Mouse (Mus musculus): Measurements from ENCODE around the gene Mpc1.

The Mpc1 gene

DNA sequence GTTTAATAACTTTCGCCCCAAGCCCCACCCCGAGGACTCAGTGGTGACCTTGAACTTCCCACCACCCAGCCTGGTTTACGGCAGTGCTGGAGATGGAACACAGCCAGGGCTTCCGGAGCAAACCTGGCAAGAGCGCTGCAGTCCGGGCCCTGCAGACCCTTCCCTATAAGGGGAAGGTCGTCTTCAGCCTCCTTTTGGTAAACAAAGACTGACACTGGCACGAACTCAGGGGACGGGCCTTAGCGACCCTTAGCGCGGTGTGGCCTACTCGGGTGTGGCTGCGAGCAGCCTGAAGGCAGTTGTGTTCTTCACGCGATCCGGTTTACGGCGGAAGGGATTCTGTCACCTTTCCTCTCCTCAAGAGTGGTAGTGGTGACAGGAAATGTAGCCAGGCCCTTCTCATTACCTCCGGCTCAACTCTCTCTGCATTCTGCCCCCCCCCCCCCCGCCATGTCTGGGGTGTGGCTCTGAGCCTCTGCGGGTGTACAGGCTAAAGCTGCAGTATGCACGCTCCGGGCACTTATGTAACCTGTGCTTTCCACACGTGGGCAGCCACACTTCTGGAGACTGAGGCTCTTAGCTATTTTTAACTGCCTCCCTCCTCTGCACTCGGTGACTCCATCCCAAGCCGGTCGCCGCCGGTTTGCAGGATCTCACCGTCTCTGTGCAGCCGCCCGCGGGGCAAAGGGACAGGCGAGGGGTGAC lies at the start of gene Mpc1:
Gene Mpc1 (plus strand): TSS at position 84 of the 705 bp plus-strand sequence.
- peak; percentile 55 for DNase-seq (ENCODE audit: low spot score)

DNA sequence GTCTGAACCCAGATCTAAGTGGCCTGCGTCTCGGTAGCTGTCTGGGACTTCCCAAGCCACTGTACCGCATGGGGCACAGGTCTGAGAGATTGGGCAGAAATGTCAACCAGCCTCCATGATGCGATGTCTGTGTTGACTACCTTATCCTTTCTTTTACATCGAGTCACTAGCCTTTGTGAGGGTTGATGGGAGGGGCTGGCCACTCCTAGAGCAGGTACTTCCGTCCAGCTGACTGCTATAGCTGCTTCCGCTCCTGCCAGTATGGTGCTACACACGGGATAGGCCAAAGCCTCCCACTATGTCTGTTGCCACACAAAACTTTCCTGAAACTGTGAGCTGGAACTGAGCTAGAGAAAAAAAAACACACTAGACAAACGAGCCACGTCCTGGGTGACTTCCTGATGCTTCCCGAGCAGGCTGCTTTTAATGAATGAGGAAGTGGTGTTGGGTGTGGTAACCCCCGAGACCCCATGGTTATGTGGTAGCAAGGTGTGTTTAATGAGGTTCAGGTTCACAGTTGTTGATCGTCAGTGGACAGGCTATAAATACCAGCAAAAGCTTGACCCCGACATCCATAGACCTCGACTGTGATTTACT lies 49.0 kb upstream of the Mpc1 start:
- no peak for DNase-seq (ENCODE audit: low spot score)

DNA sequence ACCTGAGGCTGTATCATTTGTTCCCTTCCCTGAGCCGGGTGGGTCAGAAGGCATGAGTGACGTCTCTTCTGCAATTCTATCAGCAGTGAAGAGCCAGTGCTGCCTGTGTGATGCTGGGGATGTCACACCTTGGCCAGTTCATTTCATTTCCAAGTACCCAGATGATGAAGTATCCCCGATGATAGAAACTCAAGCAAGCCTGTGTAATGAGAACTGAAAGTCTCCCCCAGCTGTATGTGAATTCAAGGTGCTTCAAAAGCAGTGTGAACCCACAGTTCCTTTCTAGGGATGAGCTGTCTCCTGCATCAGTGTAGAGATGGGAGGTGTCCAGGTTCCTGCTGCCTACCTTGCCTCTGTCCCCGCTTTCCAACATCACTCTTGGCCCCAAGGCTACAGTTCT lies 48.2 kb upstream of the Mpc1 start:
- DNase-seq (ENCODE audit: low spot score), result no peak

DNA sequence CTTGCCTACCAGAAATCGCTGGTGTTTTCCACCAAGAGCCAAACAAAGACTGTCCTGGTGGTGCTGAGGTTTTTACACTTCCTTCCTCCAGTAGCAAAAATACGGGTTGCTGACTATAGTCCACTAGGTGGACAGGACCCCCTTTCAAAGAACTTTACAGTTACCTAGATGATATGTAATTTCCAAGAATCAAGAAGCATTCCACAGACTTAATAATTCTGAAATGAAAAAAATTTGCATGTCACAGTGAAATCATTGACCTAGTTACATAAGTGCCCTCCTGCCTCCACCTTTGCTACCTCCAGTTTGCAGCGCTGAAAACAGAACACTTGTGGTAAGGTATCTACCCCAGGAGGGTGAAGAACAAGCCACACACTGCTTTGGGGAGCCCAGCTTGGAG lies 47.0 kb upstream of the Mpc1 start, which contains the start of gene Ccr6:
Gene Ccr6 (plus strand): TSS at position 301 of the 400 bp plus-strand sequence.
- DNase-seq (ENCODE audit: low spot score), result no peak

DNA sequence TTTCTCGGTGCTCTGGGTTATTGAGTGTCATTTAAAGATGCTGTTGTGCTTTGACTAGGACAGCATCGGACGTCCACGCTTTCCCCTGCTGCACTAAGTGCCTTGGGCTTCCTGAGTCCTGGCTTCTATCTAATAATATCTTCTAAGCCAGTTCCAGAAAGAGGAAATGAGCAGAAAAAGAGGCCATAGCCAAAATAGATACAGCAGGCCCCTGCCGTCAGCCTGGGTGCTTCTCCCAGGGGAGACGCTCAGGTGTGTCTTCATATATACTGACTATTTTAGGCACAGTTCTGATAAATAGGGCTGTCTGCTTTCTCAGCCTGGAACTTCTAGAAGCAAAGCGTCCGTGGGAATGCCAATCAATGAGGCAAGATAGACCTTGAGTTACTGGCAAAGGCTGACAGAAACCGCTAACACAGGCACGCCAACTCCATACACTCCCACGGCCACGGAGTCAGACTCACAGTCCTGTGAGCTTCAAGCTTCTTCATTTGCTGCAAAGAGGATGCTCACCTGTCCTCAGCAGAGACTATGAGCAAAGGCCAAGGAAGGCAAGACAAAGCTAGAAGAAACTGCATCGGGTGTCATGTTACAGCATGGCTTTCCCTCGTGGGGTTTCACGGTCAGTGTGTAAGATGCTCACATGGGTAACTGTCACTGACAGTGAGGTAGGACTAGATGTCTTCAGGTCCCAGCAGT lies 44.5 kb upstream of the Mpc1 start:
- DNase-seq (ENCODE audit: low spot score), result no peak

DNA sequence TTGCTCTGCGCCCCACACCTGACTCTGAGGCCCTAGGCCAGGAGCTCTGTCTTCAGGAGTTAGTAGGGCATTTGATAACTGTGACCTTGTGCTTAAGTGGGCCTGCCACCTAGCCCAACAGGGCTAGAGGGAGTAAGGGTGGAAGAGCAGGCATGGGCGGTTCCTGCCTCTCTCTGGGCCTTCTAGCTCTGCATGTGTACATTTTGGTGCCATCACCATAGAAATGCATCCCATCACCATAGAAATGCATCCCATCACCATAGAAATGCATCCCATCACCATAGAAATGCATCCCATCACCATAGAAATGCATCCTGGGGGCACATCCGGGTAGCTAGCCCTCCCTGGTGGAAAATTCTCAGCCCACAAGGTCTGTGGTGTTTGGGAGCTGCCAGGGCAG lies 43.1 kb upstream of the Mpc1 start:
- DNase-seq (ENCODE audit: low spot score), result no peak

DNA sequence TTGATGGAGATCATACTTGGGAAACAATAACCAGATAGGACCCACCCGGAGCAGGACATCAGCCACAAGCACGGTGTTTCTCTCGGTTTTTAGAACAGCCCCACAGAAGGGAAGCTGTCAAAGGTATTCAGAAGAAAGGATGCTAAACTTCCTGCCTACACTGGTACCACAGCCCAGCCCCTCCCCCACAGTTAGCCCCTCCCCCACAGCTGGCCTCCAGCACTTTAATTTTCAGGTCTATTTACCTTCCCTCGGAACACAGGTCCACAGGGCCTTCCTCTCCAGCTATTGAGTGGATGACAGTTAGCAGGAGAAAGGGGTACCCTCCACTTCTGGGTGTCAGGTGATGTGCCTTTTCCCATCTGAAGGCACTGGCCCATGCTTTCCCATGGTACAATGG lies 42.2 kb upstream of the Mpc1 start:
- DNase-seq (ENCODE audit: low spot score), result no peak

DNA sequence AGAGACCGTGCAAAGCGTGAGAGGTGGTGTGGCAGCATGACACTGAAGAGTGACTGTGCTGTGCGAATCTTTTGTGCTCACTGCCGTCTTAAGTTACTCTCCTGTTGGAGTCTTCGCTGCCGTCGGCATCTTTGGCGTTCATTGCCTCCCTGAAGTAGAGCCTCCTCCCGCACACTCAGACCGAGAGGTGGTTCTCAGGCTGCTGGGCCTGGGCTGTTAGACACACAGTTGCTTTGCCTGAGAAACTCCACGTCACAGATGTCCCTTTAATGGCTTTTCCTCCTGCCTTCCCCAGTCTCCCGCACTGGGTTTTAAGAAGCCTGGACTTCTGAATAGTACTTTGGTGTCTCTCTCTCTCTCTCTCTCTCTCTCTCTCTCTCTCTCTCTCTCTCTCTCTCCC lies 41.1 kb upstream of the Mpc1 start:
- DNase-seq (ENCODE audit: low spot score), result no peak

DNA sequence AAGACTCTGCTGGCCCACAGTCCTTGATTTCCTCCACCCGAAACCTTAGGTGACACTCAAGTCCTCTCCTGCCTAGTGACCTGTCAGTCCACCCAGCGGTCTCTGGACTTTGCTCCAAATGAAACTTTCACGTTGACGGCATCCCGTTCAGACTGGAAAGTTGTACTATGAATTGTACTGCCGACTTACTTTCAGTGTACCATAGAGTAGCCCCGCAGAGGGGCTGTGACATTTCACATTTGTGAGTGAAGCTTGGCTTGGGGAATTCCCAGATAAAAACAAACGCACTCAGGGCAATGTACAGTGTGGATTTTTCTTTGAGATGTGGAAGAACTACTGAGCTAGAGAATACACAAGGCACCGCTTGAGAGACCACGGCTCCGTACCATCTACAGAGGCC lies 40.5 kb upstream of the Mpc1 start:
- DNase-seq (ENCODE audit: low spot score), result no peak

DNA sequence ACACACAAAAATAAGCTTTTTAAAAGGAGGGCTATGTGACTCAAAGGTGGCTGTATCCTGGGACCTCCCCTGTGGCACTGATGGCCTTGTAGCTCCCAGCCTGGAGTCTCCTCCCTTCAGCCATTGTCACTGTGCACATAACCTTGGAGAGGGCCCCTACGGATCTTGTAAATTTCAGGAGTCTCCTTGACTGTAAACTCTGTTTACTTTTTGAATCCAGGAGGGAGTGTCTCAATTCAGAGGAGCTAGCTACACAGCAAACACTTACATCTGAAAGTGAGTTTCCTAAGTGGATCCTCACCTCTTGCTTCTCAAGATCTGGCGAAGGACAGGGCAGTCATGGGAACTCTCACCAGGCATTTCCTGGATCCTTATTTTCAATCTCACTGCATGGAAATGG lies 38.6 kb upstream of the Mpc1 start:
- DNase-seq (ENCODE audit: low spot score), result no peak

DNA sequence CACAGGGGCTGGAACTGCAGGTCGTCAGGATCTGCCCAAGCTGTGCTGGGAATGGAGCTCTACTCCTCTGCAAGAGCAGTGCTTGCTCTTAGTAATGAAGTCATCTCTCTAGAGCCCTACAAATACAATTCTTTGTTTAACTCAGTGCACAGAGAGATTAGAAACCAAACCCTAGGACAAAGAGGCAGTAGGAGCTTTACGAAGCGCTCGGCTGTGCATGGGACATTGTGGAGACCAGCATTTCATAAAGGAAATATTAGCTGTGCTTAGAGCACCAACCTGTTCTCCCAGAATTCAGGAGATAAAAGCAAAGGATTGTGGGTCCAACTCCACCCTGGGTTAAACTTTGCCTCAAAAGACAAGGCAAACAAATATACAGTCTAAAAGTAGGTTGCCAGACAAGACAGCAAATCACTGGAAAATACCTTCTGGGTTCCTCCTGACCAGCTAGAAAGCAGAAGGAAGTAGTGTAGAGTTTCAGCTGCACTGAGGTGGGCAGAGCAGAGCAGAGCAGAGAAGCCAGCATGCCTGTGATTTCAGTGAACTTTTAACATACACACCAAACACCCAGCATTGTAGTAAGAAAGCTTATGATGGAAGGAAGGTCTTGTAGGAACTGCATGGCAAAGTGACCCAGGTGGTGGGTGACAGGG lies 36.5 kb upstream of the Mpc1 start:
- DNase-seq (ENCODE audit: low spot score), result no peak

DNA sequence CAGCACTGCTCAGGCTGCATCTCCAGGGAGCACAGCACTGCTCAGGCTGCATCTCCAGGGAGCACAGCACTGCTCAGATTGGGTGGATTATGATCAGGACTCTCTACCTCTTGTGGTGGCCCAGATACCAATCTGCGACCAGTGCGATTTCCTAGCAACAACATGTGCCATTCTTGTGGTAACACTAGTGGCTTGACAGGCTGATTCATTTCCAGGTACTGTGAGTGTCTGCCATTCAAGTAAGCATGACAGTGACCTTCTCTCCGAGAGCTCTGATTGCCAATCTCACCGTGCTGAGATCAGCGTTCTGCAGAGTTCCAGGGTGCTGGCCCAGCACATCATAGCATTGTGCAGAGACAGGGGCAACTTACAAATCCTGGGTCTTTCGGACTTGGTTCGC lies 31.0 kb upstream of the Mpc1 start:
- no peak for DNase-seq (ENCODE audit: low spot score)

DNA sequence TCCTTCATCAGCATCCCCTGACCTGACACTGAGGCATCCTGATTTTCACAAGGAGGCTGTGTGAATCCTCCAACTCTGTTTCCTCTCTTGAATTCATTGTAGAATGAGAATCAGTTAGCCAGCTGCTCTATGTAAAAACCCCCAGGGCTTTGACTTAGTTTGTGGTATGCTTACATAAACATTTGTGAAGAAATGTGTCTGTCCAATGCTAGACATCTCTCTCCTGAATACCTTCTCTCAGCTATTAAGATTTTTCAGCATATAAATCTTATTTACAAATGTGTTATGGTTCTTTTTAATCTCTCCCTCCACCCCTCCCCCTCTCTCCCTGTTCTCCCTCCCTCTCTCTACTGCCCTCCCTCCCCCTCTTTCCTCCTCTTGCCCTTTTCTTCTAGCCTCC lies 28.4 kb upstream of the Mpc1 start:
- no peak for DNase-seq (ENCODE audit: low spot score)

DNA sequence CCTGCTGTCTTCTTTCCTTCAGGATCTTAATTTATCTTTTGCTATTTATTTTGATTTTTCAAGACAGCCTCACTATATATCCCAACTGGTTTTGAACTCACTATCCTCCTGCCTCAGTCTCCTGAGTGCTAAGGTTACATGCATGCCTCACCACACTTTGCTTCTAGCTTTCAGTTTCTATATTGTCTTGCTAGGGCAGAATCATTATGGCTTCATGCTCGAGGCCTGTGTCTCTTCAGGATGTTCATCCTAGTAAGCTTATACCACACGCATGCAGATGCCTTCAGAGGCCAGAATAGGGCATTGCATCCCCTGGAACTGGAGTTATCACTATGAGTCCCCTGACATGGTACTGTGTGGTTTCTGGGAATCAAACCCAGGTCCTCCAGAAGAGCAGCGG lies 27.8 kb upstream of the Mpc1 start:
- DNase-seq (ENCODE audit: low spot score), result no peak

DNA sequence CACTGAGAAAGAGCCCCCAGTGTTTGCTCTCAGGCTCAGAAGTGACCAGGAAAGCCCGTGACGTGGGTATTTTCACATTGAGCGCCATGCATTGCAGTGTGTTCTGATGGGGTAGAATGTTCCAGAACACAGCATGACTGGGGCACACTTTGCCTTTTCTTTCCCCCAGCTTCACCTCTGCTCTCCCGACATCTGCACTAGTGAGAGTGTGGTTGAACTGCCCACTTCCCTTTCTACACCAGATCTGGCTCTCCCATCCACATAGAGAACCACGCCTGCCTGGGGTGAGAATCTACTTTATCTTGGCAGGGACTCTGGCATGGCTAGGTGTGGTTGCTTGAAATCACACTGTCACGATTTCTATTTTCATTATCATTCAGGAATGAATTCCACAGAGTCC lies 27.1 kb upstream of the Mpc1 start:
- DNase-seq (ENCODE audit: low spot score), result no peak

DNA sequence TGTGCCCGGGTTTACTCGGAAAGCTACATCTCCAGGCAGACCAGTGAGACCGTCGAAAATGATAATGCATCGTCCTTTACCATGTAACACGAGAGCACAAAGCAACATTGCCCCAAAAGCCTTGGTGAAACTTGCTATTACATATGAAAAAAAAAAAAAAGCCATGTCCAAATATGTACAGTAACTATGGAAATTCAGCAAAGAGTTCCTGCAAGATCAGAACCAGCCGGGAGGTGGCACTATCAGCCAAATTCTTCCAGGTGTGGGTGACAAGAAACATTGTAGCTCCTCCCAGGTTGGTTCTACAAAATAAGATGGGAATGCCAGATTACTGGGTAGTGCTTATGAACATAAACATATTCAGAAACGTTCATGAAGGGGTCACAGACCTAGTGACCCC lies 25.7 kb upstream of the Mpc1 start:
- DNase-seq (ENCODE audit: low spot score), result no peak

DNA sequence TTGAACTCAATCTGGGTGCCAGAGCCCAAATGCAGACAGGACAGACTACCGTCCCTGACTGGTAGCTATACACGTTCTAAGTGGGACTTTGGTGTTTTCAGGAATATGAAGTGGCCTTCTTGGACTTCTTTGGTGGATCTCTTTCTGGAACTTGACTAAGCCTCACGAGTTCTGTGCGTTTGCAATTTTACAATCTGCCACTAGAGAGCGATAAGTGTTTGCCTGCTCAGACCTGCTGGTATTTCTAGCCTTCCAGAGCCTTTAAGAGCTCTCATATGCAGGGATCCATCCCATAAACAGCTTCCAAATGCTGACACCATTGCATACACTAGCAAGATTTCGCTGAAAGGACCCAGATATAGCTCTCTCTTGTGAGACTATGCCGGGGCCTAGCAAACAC lies 18.1 kb upstream of the Mpc1 start:
- peak; percentile 84 for DNase-seq (ENCODE audit: low spot score)

DNA sequence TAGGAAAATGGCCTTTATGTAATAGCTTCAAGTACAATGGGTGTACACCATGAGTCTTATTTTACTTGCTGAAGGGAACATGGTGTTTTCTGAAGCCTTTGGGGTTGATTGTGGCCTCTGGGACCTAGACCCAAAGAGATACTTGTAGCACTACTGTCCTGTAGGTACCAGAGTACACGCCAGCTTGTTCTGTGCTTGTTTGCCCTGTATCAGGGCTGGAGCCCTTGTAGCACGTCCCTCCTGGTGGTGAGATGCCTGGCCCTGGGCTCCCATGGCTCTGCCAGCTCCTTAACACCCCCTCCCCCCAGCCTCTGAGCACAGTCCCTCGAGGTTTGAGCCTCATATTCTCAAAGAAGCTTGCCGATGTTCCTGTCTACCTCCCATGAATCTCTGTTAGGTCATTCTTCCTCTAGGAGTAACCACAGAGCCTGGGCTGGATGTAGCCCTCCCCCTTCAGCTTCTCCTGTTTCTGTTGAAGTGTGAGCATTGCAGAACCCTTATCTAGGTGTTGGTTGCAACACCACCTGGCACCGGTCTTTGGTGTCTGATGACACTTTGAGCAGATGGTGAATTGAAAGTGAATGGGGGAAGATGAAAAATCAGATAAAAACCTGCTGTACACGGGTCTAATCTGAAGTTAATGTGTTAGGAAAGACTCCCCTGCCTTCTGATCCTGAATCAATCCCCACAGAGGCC lies 10.5 kb upstream of the Mpc1 start:
- no peak for DNase-seq (ENCODE audit: low spot score)

DNA sequence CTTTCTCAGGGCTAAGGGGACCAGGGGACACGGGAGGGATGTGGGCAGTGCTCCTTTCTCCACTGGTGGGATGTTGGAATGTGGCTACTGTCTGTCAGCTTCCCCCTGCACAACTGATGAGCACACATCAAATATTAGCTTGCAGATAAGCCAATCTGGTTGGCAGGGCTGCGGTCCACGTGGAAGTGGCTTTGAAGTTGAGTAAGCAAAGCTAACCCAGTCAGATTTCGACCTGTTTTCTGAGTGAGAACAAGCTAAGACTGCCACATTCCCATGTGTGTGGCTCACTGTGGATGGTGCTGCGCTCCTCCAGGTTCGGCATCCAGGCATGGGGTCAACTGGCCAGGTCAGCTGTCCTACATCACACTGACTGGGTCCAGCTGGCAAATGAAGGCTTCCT lies 9.8 kb upstream of the Mpc1 start:
- DNase-seq (ENCODE audit: low spot score), result no peak

DNA sequence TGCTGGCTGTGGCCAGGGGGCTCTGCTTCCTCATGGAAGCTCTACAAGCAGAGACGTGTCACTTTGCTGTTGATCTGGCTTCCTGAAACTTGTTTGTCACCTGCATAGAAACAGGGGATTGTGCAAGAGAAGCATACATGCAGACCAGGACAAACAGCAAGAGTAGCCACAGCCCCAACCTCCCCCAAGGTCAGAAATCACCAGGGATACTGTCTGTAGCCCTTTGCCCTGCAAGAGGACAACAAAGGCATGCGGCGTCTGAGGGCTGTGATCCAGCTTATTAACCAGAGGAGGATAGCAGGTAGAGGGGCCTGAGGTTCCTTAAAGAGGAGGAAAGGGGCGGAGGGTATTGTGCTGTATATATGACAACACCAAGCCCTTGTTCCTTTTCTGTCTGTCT lies 6.6 kb upstream of the Mpc1 start:
- no peak for DNase-seq (ENCODE audit: low spot score)

DNA sequence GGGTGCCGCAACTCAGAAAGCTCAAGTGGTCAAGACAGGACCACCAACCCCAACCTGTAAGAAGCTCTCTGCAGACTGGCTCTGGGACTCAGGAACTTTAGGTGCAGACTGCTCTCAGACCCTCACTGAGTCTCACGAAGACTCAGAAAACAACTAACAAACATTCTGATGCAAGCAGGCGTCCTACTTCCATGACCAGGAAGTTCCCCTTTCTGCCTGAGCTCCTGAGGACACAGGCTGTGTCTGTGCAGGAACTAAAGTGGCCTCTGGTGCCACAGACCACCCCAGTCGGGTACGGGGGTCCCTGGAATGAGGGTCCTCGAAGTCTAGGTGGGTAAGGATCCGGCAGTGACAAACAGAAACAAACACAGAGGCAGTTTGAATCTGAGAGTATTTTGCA lies 6.0 kb upstream of the Mpc1 start:
- no peak for DNase-seq (ENCODE audit: low spot score)

DNA sequence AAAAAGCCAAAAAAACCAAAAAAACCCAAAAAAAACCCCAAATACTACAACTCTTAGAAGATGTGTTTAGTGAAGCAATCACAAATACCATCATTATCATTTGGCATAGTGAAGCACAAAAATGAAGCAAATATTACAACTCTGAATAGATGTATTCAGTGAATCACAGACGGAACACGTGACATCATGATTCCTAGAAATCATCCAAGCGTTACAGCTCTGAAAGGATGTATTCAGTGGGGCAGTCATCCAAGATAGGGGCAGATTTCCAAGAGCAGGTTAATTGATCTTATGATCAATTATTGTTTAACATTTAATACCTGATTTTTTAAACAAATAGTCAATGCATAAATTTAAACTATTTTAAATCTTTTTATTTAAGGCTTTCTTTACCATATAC lies 5.4 kb upstream of the Mpc1 start:
- peak; percentile 31 for DNase-seq (ENCODE audit: low spot score)

Data from retina, embryonic 14.5 days (tissue).